Mouse (Mus musculus) neutrophil, adult 5-6 weeks (primary cell): ENCODE results near the gene Nol9. TPM values are rescaled to one million over a fixed set of nuclear protein-coding genes. Genes with fewer than 3 reads are reported as not detected.

ENCODE experiments used
- ATAC-seq: fragments of 151-379, 151-347 bp; 2 replicates; pipeline ENCODE4 v1.8.0; 2017; ENCODE audit warnings: mild to moderate bottlenecking, moderate TSS enrichment; ENCODE audit not compliant: insufficient number of reproducible peaks, poor library complexity, low FRiP score, severe bottlenecking; ENCODE audit errors: extremely low read depth
- total RNA-seq: library from RNA; stranded (forward); fragments of 200-1000 nt; gene quantifications from 2 replicates; pipeline ENCODE4 v1.2.3, GENCODE M21; 2017

Nol9 gene
- total RNA-seq, 1 experiment from 2014 or later: 23.7 TPM

DNA sequence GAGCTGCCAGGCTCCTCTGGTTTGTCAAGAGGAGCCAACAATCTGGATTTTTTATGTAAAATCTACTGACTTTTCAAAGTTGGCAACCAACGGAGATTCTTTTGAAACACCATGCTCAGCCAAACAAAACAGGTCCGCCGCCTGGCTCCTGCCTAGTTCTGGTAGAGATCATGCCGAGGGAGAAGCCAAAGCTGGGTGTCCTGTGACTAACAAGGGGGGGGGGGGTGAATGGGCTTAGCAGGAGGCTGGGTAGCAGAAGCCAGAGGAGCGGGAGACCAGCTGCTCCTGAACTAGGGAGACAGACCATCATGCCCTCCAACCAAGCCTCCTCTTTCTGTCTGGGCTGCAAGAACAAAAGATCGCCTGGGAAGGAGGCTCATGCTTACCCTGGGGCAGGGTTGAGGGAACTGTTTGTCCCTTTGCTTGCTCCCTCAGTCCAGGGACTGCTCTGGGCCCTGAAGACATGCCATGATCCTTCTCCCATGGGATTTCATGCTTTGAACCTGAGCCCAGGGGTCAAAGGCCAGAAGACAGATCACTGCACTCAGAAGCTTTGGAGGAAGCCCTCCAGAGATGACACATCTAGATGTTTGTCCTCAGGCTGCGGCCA is 44.6 kb downstream of the Nol9 start:
- ATAC-seq: no peak

DNA sequence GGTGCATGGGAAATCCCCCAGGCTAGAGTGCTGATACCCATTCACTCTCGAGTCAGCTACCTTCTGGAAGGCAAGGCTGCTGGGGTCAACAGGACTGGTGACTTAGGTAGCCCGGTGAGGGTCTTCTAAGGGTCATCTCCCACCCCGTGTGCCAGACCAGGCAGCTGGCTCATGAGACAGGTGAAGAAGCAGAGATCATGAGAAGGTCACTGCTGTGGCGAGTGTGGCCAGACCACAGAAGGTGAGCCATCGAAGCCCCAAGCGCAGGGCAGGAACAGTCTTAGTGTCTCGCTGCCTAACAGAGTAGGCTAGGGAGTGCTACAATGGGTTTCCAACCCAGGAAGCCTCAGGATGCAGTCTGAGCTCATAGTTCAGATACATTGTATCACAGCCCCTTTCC is 45.5 kb downstream of the Nol9 start:
- ATAC-seq: no peak

DNA sequence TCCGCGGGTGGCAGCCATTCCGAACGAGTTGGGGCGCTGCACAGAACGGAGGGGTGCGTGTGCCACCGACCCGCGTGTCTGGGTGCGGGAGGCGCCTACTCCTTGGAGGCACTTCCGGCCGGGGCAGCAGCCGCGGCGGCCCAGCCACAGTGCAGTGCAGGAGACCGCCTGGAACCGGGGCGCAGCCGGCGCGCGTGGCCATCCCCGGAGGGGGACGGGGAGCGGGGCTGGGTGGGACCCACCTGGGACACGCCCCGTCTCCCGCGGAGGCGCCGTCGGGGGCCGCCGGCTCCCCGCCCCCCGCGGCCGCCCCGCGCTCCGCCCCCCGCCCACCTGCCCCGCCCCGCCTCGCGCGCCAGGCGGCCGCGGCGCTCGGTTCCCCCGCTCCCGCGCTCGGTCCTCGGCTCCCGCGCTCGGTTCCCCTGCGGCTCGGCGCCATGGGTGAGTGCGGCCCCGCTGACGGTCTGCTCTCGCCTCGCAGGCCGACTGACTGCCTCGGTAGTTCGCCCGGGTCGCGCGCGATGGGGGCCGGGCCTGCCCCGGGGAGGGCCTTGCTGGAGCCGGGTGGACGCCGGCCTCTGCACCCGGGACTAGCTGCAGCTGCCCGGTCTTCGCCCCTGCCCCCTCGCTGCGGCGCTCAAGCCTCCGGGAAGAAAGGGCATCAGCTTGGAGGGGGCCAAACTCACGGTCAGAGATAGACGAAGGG is 47.5 kb downstream of the Nol9 start:
- no peak for ATAC-seq

DNA sequence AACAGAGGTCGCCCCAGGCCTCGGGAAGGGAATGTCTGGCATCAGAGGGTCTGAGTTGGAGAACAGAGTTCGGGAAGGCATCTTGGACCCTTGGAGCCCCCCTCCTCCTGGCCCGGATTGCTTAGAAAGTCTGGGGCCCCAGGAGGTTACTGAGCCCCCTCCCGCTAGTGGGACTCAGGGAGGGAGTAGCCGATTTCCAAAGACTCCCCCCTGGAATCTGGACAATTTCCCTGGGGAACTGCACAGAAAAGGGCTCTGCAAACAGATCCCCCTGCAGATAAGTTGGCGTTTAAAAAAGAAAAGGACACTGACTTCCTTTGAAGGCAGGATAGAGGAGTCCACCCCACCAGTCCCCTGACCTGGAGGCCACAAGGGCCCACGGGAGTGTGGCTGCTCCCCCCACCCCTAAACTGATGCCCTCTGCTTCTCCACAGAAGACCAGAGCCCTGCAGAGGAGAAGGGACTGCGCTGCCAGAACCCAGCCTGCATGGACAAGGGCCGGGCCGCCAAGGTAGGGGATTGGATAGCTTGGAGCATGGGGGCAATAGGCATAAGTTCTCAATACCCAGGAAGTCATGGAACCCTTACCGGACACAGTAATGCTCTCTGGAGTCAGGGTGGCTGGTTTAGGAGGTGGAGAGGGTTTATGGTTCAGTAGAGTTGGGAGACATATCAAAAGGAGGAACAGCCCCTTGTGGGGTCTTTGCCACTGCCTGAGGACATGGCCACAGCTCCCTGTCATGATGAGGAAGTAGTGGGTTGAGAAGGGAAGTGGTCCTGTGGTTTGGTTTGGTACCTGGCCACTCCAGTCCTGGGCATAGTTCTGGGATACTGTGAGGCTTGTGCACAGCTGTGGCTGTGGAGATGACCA is 48.3 kb downstream of the Nol9 start:
- no peak for ATAC-seq

DNA sequence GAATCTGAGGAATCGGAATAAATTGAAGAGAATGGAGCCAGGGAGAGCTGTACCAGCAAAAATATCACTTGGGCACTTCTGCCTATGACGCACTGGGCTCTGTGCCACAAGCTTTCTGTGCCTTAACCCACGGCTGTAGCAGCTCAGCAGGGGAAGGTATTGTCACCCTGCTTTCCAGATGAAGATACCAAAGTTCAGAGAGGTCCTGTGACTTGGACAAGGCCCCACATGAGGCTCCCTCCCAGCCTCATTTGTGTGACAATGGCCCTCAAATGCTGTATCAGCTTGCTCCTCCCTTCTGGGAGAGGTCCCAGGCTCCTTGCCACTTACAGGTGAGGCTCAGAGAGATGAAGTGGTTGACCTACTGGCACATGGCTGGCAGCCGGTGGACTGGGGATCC is 49.0 kb downstream of the Nol9 start:
- ATAC-seq: no peak

DNA sequence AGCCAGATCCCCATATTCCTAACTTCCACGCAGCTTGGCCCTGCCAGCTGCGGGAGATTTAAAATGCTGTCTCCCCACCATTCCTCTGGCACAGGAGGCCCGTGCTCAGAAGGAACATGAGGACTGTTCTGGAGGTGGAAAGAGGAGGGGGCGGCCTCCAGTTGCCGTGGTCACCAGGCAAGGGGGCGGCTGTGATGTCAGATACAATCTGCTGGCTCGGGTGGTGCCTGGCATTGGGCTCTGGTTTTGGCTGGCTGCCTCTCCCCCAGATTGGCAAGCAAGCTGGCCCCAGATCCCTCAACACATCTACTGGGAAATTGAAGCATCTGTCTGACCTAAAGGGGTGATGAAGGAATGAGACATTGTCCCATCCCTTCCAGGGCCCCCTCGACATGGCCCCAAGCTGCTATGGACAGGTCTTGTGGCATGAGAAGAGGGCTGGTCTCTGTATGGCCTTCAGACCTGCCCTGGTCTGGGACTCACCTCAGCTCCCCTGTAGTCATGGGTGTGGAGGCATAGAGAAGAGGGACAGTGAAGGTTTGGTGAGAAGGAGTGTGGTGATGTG is 49.5 kb downstream of the Nol9 start:
- ATAC-seq: no peak

DNA sequence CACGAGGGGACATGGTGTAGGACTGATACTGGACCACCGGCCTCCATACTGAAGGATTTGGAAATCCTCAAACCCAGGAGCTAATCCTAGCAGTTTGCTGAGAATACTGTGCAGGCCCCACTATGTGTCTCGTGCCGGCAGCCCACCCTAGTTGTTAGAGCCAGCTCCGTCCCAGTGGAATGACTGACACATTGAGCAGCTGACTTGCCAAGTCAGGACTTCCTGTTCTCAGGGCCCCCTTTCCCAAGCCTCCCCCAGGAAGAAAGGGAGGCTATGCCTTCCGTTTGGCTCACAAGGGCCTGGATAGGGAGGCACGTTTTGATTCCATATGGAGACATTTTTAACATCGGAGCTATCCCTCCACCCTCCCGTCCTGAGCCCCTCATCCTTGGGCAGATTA is 51.1 kb downstream of the Nol9 start:
- ATAC-seq: no peak

DNA sequence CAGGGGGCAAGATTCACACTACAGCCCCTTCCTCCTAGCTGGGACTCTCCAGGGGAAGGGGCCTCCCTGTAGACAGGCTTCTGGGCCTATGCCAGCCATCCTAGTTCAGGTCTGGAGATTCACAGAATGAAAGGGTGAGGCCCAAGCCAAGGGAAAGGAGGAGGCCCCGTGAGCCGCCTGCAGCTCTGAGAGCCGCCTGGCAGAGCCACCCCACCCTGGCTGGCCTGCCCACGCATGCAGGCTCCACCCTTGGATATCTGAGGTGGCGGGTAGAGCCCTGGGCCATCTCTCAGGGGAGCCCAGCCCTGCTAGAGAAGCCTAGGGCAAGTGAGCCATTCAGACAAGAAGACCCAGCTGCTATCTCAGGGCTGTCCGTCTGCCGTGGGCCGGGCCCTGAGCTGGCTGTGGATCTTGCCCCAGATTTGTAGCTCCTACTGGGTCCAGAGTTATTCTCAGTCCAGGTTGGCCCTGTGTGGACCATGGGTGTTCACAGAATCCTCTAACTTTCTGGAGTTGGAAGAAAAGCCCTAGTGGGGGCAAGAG is 53.7 kb downstream of the Nol9 start:
- no peak for ATAC-seq

DNA sequence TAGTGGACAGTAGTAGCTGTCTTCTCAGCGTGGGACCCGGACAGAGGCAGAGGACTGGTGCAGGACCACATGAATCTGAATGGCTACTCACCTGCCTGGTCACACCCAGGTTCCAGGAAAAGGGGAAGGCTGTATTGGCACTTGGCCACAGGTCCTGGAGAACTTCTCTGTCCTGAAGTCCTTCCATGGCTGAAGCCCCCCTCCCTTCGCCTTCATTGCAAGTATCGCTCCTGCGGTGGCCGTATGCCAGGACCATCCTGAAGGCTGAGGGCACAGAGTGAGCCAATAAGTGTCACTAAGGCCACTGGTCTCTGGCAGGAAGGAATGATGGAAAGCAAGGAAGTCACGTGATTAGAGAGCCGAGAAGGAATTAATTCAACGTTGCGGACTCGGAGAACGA is 55.1 kb downstream of the Nol9 start:
- ATAC-seq: no peak

DNA sequence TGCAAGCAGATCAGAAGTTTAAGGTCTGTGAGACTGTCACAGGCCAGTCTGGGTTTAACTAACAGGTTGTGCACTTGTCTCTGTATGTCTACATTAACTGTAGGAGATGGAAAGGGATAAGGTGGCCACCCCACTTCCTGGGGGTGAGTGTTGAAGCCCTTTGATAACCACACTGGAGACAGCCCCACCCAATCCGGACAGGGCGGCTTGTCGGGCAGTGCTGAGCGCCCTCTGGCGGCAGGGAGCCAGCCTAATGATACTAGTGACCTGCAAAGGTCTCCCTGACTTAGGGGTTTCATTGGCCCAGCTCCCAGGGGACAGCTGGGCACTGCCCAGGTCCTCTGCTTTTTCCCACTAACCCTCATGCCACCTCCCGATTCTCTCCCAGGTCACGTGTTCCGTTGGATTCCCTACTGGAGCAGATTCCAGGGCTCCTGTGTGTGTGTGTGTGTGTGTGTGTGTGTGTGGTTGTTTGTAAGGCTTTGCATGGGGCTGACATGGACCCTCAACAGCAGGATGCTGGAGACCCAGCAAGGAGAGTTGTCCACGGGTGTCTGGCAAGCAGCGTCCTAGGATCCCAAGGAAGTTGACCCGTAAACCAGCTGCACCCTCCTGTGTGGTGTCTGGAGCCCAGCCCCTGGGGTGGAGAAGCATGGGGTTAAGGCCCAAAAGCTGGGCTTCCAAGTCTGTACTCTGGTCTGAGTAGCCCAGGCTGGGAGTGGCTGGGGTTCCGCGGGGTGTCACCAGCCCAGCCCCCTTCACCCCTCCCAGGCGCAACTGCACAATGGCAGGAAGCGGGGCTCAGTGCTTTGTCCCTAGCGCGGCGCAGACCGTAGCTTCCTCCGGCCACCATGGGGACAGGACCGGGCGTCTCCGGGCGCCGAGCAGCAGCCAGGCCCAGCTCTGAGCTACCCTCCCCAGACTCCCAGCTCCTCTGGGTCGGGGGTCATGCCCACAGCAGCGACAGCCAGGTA is 57.1 kb downstream of the Nol9 start:
- peak; percentile 50; the same call in 1 of the 2 replicates for ATAC-seq

DNA sequence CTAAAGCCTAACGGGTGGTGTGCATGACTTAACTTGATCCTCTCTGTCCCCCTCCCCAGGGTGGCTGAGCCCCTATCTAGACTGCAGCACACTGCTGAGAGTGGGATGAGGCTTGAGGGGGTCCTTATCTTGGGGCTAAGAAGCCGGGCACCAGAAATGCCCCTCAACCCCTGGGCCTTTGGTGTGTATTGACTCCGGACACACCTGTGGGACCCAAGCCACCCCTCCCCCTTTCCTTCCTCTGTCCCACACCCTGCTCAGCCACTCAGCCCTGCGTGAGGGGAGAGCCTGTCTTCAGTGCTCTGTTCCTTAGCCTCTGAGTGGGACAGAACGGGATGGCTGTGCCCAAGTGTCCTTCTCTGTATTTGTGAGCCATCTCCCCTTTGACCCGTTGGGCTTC is 57.8 kb downstream of the Nol9 start:
- no peak for ATAC-seq

DNA sequence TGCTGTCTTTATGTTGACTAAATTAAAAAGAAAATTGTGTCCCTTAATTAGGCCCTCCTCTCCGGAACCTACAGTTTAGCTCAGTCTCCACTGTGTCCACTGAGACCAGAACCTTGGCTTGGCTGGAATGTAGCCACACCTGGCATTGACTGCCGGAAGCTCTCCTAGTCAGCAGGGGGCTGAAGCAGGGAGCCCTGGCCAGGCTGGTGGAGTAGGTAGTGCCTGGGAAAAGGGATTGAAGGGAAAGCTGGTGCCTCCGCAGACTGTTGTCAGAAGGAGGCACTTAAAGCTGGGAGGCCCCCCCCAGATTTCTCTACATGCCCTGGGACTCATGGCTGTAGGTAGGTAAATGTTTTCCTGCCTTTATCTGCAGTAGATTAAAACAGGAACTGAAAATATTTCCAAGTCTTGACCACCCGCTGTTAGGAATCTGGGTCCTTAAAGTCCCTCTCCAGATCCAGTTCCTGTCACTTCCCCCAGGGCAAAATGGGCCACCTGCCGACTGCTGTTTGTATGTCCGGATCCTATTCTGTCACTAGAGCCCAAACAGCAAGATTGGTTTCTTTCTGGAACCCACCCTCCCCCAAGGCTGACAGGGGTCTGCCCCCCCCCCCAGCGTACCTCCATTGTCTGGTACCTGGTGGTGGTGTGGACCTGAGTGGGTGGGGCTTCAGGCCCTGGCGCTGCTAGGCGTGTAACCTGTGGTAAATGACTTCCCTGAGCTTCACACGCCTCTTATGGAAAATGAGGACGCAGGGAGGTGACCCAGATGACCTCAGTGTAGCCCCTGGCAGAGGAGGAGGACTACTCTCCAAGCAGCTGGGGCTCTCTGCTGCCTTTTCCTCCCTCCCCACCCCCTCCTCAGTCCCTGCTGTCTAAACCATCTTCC is 59.0 kb downstream of the Nol9 start:
- no peak for ATAC-seq

DNA sequence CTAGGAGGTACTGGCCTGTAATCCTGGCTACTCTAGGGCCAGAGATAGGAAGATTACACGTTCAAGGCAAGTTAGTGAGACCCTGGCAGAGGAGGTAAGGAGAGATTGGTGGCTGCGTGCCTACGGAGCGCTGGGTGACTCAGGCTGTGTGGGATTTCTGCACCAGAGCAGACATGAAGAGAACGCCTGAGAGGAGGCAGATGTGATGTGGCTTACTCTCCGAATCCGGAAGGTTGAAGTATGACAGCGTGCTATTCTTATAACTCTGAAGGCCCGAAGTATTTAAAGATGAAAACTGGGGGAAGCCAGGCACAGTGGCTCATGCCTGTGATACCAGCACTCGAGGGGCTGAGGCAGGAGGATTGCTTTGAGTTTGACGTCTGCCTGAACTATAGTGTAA is 61.4 kb downstream of the Nol9 start:
- no peak for ATAC-seq

DNA sequence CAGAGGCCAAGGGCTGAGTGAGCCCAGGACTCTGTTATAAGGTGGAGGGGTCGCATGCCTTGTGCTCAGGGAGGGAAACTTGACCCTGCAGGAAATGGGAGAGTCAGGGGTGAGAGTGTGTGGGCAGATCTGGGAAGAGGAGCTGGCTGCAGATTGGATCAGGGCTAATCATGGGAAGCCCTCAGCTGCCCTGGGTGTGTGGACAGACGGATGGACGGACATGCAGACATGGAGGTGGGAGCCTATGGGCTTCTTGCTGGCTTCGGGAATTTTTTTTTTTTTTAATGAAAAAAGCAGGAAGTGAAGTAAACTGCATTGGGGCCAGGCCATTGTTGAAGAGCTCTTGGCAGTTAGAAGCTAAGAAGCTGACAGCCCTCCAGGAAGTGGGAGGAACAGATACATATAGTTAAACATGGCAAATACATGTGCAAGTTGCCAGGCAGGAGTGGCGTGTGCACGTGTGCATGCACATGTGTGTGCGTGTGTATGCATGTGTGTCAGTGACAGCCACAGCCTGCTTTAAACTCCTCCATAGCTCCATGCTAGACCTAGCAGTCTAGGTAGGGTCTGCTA is 62.0 kb downstream of the Nol9 start:
- ATAC-seq: no peak

DNA sequence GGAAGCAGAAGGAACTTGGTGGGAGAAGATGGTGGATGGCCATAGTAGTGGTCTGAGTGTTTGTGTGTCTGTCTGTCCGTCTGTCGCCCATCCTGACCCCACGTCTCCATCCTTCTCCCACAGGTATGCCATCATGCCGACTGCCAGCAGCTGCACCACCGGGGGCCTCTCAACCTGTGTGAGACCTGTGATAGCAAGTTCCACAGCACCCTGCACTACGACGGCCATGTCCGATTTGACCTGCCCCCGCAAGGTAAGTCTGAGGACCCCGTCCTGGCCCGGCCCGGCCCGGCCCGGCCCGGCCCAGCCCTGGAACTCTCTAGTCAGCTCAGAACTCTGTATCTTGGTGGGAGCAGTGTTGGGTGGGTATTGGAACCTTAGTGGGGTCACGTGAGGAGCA is 62.8 kb downstream of the Nol9 start:
- no peak for ATAC-seq

DNA sequence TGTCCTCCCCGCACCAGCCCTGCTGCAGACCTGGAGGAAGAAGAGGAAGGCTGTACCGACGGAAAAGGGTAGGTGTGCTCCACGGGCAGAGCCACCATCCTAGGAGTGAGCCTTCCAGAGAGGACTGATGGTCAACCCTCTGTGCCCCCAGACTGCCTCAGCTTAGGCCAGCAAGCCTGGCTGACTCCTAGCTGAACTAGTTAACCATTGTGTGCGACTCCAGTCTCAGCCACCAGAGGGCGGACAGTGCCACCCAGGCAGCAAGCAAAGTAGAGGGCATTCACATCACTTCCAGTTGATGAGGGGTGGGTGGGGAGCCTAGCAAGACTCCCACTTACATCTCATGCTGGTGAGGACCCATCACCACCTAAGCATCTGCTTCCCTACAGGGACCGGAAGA is 63.9 kb downstream of the Nol9 start:
- peak; percentile 49 for ATAC-seq

DNA sequence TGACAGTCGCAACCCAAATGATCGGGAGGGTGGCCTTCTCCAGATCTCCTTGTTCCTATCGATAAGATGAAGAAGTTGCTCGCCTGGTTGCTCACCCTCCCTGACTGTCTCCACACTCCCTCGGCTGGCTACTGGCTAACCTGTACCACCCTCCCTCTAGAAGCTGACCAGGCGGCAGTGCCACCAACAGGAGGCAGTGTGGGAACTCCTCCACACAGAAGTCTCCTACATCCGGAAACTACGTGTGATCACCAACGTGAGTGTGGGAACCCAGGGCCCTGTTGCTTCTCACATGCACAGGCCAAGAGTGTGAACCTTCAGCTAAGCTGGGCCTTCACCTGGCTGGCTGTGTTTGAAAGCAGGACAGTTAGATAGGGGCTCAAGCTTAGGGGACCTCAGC is 67.6 kb downstream of the Nol9 start:
- no peak for ATAC-seq
